Mouse (Mus musculus) liver, embryonic 14.5 days (tissue): ENCODE data around the gene Slc37a2. TPM values are rescaled to one million over a fixed set of nuclear protein-coding genes. Genes with fewer than 3 reads are reported as not detected.
A peak's percentile ranks its signal among the peaks of the same experiment; 100 is the strongest.
"Not testable (repeated sequence)": the region's sequence is repeated elsewhere in the genome, so short reads cannot be mapped to it uniquely, and the experiment has no call there.

Experiments used
- ATAC-seq: fragments of 200-750 bp; cut with Nextera tagmentation; 2 replicates; pipeline ENCODE4 v1.8.0; 2017; ENCODE audit warnings: moderate number of reproducible peaks, mild to moderate bottlenecking, moderate library complexity; ENCODE audit not compliant: insufficient read depth
- DNase-seq, 3 experiments: peaks; one replicate each; pipeline ENCODE4 v3.0.0-alpha.2; 2012 to 2013; ENCODE audit warnings: low read depth in 3 of 3, low spot score in 3 of 3
- H3K27ac ChIP-seq: fragments of 300-500 bp; sonication (generic); 2 replicates; pipeline ENCODE4 v1.5.1; 2014; ENCODE audit warnings: moderate library complexity, mild to moderate bottlenecking, control low read depth, inconsistent platforms
- H3K27me3 ChIP-seq: fragments of 300-500 bp; sonication (generic); 2 replicates; pipeline ENCODE4 v1.6.1; 2014; ENCODE audit warnings: mild to moderate bottlenecking, low read length, moderate library complexity; ENCODE audit not compliant: control insufficient read depth, insufficient read depth
- H3K36me3 ChIP-seq: fragments of 300-500 bp; sonication (generic); replicated peaks from 2 replicates; pipeline ENCODE4 v1.6.1; 2014; ENCODE audit warnings: low read depth; ENCODE audit not compliant: control insufficient read depth, insufficient read depth
- H3K4me1 ChIP-seq, 2 experiments: fragments of 200-500 bp in 1 of 2; fragments of 300-500 bp in 1 of 2; sonication (generic) in 1 of 2; replicated peaks; 2 replicates each; pipeline ENCODE4 v1.6.1; 2012 to 2014; ENCODE audit warnings: antibody characterized with exemption in 1 of 2, inconsistent platforms in 1 of 2, low read length in 1 of 2; ENCODE audit not compliant: control insufficient read depth in 2 of 2, insufficient read depth in 2 of 2
- H3K4me2 ChIP-seq: fragments of 300-500 bp; sonication (generic); 2 replicates; pipeline ENCODE4 v1.6.1; 2014; ENCODE audit warnings: low read depth, mild to moderate bottlenecking, control low read depth, moderate library complexity
- H3K4me3 ChIP-seq, 2 experiments: fragments of 200-500 bp in 1 of 2; fragments of 300-500 bp in 1 of 2; sonication (generic) in 1 of 2; 2 replicates each; pipeline ENCODE4 v1.5.1; 2012 to 2014; ENCODE audit warnings: low read depth in 2 of 2, low read length in 2 of 2, mild to moderate bottlenecking in 2 of 2, control low read depth in 1 of 2, inconsistent platforms in 1 of 2, moderate library complexity in 1 of 2; ENCODE audit not compliant: insufficient read depth in 1 of 2
- H3K9ac ChIP-seq: fragments of 300-500 bp; sonication (generic); replicated peaks from 2 replicates; pipeline ENCODE4 v1.6.1; 2014; ENCODE audit warnings: mild to moderate bottlenecking, control low read depth, moderate library complexity
- H3K9me3 ChIP-seq: fragments of 300-500 bp; sonication (generic); 2 replicates; pipeline ENCODE4 v1.6.1; 2016; ENCODE audit warnings: low read length, mixed read lengths; ENCODE audit not compliant: control insufficient read depth
- CTCF ChIP-seq: IDR thresholded peaks from 2 replicates; pipeline ENCODE4 v1.5.1; 2016; ENCODE audit warnings: antibody characterized with exemption, low read depth, control low read depth
- EP300 ChIP-seq: IDR thresholded peaks from 2 replicates; pipeline ENCODE4 v1.6.1; 2016; ENCODE audit warnings: antibody characterized with exemption, low read depth
- WGBS: fragments of 180-500 bp; shearing (Covaris S2); extraction: QIAGEN DNeasy Blood & Tissue Kit; methylation state at CpG from one replicate; pipeline ENCODE4 v1.1.7; 2014; ENCODE audit not compliant: insufficient replicate concordance; 5-methylcytosine and 5-hydroxymethylcytosine counted together
- polyA plus RNA-seq, 2 experiments: library from polyadenylated mRNA; depleted of rRNA in 1 of 2; stranded (reverse) in 1 of 2; unstranded in 1 of 2; fragments of >200 nt; fragmentation: Nextera tagmentation in 1 of 2; extraction: Ambion mirVana in 1 of 2; gene quantifications; 2 replicates each; pipeline versions ENCODE4 v1.2.1 to v1.2.3; 2012 to 2014

The Slc37a2 gene
- polyA plus RNA-seq (2012; rRNA removed) (1.0 and 1.1 TPM in 2 replicates), polyA plus RNA-seq (2014; fragmentation: Nextera tagmentation; extraction: Ambion mirVana) (1.2 and 1.8 TPM in 2 replicates)

DNA sequence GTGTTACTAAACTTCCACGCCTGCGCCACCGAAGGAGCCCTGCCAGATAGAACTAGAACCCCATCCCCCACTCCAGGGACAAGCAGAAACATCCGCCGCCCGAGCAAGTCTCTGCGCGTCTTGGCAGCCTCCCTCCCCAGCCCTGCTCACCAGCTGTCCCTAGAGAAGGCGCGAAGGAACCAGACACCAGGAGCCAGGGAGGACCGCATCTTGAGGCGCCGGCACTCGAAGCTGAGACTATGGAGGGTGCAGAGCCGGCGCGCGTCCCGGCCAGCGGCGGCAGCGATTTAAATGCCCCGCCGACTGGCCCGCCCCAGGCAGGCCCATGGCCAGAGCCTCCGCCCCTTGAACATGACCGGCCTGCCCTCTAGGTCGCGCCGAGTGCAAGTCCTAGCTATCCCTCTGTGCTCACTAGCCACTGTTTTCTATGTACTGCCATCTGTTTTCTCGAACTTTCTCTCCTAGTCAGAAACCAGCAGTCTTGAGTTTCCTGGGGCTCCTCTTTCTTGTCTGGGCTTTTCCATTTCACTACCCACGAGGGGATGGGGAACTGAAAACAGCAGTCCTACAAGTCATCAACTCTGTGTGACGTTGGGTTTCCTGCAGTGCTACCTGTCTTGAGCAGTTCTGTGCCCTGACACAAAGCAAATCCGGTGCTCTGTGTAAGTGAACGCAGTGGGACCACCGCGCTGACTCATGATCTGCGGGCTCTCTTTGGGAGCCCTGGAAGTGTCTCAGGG is at the start of gene Slc37a2:
Slc37a2 (minus strand) TSS at position 590 of the 740 bp plus-strand sequence.
- H3K9me3 ChIP-seq = no peaks in the 10 kb centered on the region
- H3K27me3 ChIP-seq = peaks cover 10% of the 10 kb centered on the region
- TF ChIP-seq CTCF = no peak
- no peak for TF ChIP-seq EP300
- H3K9ac ChIP-seq = no peak within 1 kb of the TSS
- ATAC-seq (peak; percentile 67), DNase-seq (peak in 1 of 3 experiments; percentile 12)
- 1% methylated on average over 38 of the region's 38 CpGs for WGBS
- H3K27ac ChIP-seq = no peak within 1 kb of the TSS
- no peaks in the 10 kb centered on the region for H3K36me3 ChIP-seq
- H3K4me3 ChIP-seq = peak within 1 kb of the TSS; percentile 35 to 60
- peaks cover 0 to 2% of the 10 kb centered on the region in 2 experiments; a peak in 1 of 4 replicates for H3K4me1 ChIP-seq
- peak within 1 kb of the TSS; percentile 58 for H3K4me2 ChIP-seq

DNA sequence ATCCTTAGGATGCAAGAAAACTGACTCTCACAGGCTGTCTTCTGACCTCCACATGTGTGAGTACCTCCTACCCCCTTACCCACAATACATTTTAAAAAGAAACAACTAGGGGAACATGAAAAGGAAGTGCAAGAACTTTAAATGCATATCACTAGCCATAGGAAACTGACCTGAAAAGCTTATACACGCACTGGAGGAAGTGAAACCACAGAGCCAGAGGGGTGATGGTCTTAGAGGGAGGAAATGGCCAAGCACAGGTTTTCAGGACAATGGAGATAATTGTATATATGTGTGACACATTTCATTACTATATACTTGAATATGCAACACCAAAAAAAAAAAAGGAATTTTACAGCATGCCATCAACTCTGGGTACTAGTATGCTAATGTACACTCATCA is 46.2 kb upstream of the Slc37a2 start:
- Histone ChIP-seq H3K4me2 (no peak overlapping the region), H3K36me3 (no peaks in the 10 kb centered on the region; the same call in 1 of the 2 replicates), H3K27ac (no peak overlapping the region), H3K4me3 (no peak overlapping the region), H3K9ac (no peak overlapping the region), H3K27me3 (no peaks in the 10 kb centered on the region), H3K4me1 (no peaks in the 10 kb centered on the region), H3K9me3 (no peaks in the 10 kb centered on the region)
- ATAC-seq (no peak), DNase-seq (no peak)
- WGBS = 58% methylated on average over 1 of the region's 1 CpGs
- TF ChIP-seq CTCF = no peak
- TF ChIP-seq EP300 = no peak

DNA sequence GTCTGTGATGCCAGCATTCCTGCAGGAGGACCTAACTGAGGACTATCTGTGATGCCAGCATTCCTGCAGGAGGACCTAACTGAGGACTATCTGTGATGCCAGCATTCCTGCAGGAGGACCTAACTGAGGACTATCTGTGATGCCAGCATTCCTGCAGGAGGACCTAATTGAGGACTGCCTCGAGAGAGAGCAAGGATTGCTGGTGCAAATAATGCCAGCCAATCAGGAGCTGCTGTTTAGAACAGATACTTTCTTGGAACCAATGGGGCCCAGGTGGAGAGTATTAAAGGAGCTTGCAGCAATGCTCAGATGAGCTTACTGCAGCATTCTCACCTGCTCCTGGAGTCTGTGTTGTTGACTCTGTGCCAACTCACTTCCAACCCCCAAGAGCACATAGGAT is 45.0 kb upstream of the Slc37a2 start:
- not testable (repeated sequence) for H3K4me2 ChIP-seq, H3K4me3 ChIP-seq, H3K9ac ChIP-seq, H3K27me3 ChIP-seq, H3K9me3 ChIP-seq, H3K4me1 ChIP-seq, H3K27ac ChIP-seq, DNase-seq, ATAC-seq, H3K36me3 ChIP-seq
- WGBS = 52% methylated on average over 1 of the region's 1 CpGs

DNA sequence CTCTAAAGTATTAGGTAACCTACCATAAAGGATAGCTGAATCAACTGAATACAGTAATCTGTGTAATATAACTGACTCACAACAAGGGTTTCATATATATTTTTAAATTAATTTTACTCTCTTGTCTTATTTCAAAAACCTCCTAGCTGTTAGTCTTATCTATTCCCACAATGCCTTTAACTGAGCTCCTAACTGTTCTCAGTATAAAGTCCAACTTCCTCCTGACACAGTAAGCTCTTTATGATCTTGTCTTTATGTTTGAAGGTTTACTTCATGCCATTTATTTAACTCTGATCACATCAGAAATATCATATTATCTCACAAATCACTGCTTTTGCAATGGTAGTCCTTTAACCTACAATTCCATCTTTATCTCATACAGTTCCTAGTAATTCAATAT is 40.0 kb upstream of the Slc37a2 start:
- Histone ChIP-seq H3K27ac (no peak overlapping the region), H3K4me2 (no peak overlapping the region), H3K9ac (no peak overlapping the region), H3K27me3 (no peaks in the 10 kb centered on the region), H3K9me3 (no peaks in the 10 kb centered on the region), H3K36me3 (no peaks in the 10 kb centered on the region), H3K4me1 (no peaks in the 10 kb centered on the region), H3K4me3 (no peak overlapping the region)
- ATAC-seq (no peak), DNase-seq (no peak)
- no peak for TF ChIP-seq CTCF
- TF ChIP-seq EP300 = no peak

GRCm38 (mm10) chr9:37266622-37267021 is 11.1 kb upstream of the Slc37a2 start:
- H3K4me2 ChIP-seq = no peak overlapping the region
- H3K4me1 ChIP-seq = no peaks in the 10 kb centered on the region
- H3K36me3 ChIP-seq = no peaks in the 10 kb centered on the region
- no peak overlapping the region for H3K27ac ChIP-seq
- WGBS = 64% methylated on average over 2 of the region's 2 CpGs
- H3K27me3 ChIP-seq = no peaks in the 10 kb centered on the region
- ATAC-seq = no peak
- no peak overlapping the region for H3K9ac ChIP-seq
- no peaks in the 10 kb centered on the region for H3K9me3 ChIP-seq
- no peak for TF ChIP-seq CTCF
- TF ChIP-seq EP300 = no peak
- no peak for DNase-seq
- H3K4me3 ChIP-seq = no peak overlapping the region
